Mouse (Mus musculus) neural tube, embryonic 14.5 days (tissue): Measurements from ENCODE around the gene Kcnk6. TPM values are rescaled to one million over a fixed set of nuclear protein-coding genes. Genes with fewer than 3 reads are reported as not detected.
"Not testable (repeated sequence)": the region's sequence is repeated elsewhere in the genome, so short reads cannot be mapped to it uniquely, and the experiment has no call there.

ENCODE experiments used
- ATAC-seq: fragments of 200-750 bp; cut with Nextera tagmentation; 2 replicates; pipeline ENCODE4 v1.8.0; 2017; ENCODE audit warnings: low read depth, mild to moderate bottlenecking, moderate TSS enrichment, moderate library complexity
- H3K27ac ChIP-seq: fragments of 300-500 bp; sonication (generic); 2 replicates; pipeline ENCODE4 v1.5.1; 2014; ENCODE audit warnings: low read depth, mild to moderate bottlenecking, control low read depth, low read length, moderate library complexity, mixed read lengths
- H3K27me3 ChIP-seq: fragments of 300-500 bp; sonication (generic); 2 replicates; pipeline ENCODE4 v1.6.1; 2014; ENCODE audit warnings: low read length; ENCODE audit not compliant: control insufficient read depth, insufficient read depth
- H3K36me3 ChIP-seq: fragments of 300-500 bp; sonication (generic); 2 replicates; pipeline ENCODE4 v1.6.1; 2014; ENCODE audit warnings: low read length, mixed read lengths; ENCODE audit not compliant: control insufficient read depth, insufficient read depth
- H3K4me1 ChIP-seq: fragments of 300-500 bp; sonication (generic); 2 replicates; pipeline ENCODE4 v1.6.1; 2014; ENCODE audit warnings: low read length; ENCODE audit not compliant: control insufficient read depth, insufficient read depth
- H3K4me2 ChIP-seq: fragments of 300-500 bp; sonication (generic); 2 replicates; pipeline ENCODE4 v1.6.1; 2014; ENCODE audit warnings: mild to moderate bottlenecking, low read depth, low read length, control low read depth
- H3K4me3 ChIP-seq: fragments of 300-500 bp; sonication (generic); 2 replicates; pipeline ENCODE4 v1.5.1; 2014; ENCODE audit warnings: low read depth, low read length, control low read depth, mixed read lengths
- H3K9ac ChIP-seq: fragments of 300-500 bp; sonication (generic); replicated peaks from 2 replicates; pipeline ENCODE4 v1.6.1; 2014; ENCODE audit warnings: low read depth, mild to moderate bottlenecking, control low read depth, low read length, mixed read lengths
- H3K9me3 ChIP-seq: fragments of 300-500 bp; sonication (generic); 2 replicates; pipeline ENCODE4 v1.6.1; 2016; ENCODE audit warnings: low read length; ENCODE audit not compliant: control insufficient read depth
- WGBS: fragments of 180-500 bp; shearing (Covaris S2); extraction: QIAGEN DNeasy Blood & Tissue Kit; methylation state at CpG from one replicate; pipeline ENCODE4 v1.1.7; 2014; 5-methylcytosine and 5-hydroxymethylcytosine counted together
- polyA plus RNA-seq: library from polyadenylated mRNA; unstranded; fragments of >200 nt; fragmentation: Nextera tagmentation; extraction: Ambion mirVana; gene quantifications from 2 replicates; pipeline ENCODE4 v1.2.1, GENCODE M21; 2014

The Kcnk6 gene
- polyA plus RNA-seq, 1 experiment from 2014 or later, result 0.52 TPM

DNA sequence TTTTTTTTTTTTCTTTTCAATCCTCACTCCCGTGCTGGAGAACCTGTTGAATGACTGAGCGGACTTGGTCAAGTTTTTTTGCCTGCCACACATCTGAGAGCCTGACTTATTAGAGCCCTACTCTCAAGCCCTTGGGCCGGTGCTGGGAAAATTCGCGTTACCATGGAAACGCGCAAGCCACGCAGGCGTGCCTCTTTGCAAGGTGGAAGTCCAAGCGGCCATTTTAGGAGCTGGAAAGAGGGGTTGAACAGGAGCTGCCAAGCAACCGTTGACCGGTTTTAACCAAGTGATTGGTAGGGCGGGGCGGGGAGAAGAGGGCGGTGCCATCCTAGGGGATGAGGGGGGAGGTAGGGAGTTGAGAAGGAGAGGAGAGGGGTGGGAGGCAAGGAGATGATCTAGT is 17.5 kb downstream of the Kcnk6 start:
- Histone ChIP-seq H3K9ac (no peak overlapping the region), H3K4me3 (no peak overlapping the region), H3K27me3 (no peaks in the 10 kb centered on the region), H3K36me3 (no peaks in the 10 kb centered on the region), H3K27ac (no peak overlapping the region), H3K4me1 (no peaks in the 10 kb centered on the region), H3K9me3 (no peaks in the 10 kb centered on the region), H3K4me2 (no peak overlapping the region)
- no peak for ATAC-seq
- 38% methylated on average over 15 of the region's 15 CpGs for WGBS

- H3K36me3 ChIP-seq, result no peaks in the 10 kb centered on the region
- no peak for ATAC-seq
- H3K4me2 ChIP-seq, result 0 out of 2 replicates have a peak overlapping the region, but pooled peaks have one; percentile 38
- no peak overlapping the region for H3K27ac ChIP-seq
- H3K27me3 ChIP-seq, result no peaks in the 10 kb centered on the region
- H3K4me3 ChIP-seq, result no peak overlapping the region
- H3K9me3 ChIP-seq, result no peaks in the 10 kb centered on the region
- H3K4me1 ChIP-seq, result no peaks in the 10 kb centered on the region
- 51% methylated on average over 2 of the region's 2 CpGs for WGBS
- no peak overlapping the region for H3K9ac ChIP-seq
These were observed 18.1 kb downstream of the Kcnk6 start for GRCm38 (mm10) chr7:29214236-29214635.

- H3K27me3 ChIP-seq, result no peaks in the 10 kb centered on the region
These were observed 18.6 kb downstream of the Kcnk6 start, which contains the start of gene Catsperg1 for GRCm38 (mm10) chr7:29213675-29214082. Catsperg1 (minus strand) TSS chr7:29214035.

DNA sequence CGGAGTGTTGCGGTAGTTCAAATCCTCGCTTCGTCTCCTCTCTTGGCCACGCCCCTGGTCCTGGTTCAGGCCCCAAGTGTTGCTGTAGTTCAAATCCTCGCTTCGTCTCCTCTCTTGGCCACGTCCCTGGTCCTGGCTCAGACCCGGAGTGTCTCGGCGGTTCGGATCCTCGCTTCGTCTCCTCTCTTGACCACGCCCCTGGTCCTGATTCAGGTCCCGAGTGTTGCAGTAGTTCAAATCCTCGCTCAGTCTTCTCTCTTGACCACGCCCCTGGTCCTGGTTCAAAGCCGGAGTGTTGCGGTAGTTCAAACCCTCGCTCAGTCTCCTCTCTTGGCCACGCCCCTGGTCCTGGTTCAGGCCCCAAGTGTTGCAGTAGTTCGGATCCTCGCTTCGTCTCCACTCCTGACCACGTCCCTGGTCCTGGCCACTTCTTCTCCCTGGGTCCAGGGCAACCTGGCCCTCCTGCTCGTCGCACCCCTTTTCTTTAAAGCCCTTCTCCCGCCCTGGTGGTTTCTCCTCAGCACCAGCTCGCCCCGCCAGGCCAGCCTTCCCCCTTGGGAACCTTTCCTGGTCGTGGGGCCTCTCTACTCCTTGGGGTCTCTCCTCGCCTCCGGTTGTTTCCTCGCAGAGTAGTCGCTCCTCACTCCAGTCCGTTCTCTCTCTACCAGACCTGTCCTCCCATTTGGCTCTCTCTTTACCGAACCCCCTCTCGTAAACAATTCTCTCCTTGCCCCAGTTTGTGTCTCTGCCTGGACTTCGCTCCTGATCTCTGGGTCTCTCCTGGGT is 19.3 kb downstream of the Kcnk6 start:
- not testable (repeated sequence) for H3K9me3 ChIP-seq, H3K4me1 ChIP-seq, H3K4me3 ChIP-seq, H3K9ac ChIP-seq, H3K27me3 ChIP-seq, H3K36me3 ChIP-seq, ATAC-seq, H3K27ac ChIP-seq
- WGBS, result 18% methylated on average over 40 of the region's 40 CpGs
- peak overlapping the region; percentile 38; the same call in 1 of the 2 replicates for H3K4me2 ChIP-seq

More at GRCm38 (mm10) chr7:29213675-29214082, 18.6 kb downstream of the Kcnk6 start, which contains the start of gene Catsperg1:
- Histone ChIP-seq H3K4me1 (no peaks in the 10 kb centered on the region), H3K4me3 (no peak within 1 kb of the TSS; the same call in 1 of the 2 replicates), H3K9me3 (no peaks in the 10 kb centered on the region), H3K4me2 (peak within 1 kb of the TSS; percentile 38; the same call in 1 of the 2 replicates), H3K36me3 (no peaks in the 10 kb centered on the region), H3K27ac (no peak within 1 kb of the TSS), H3K9ac (no peak within 1 kb of the TSS)
- 2% methylated on average over 20 of the region's 20 CpGs for WGBS
- peak; percentile 84 for ATAC-seq

- no peaks in the 10 kb centered on the region for H3K27me3 ChIP-seq
- peak overlapping the region; percentile 39; the same call in 1 of the 2 replicates for H3K4me2 ChIP-seq
- ATAC-seq, result no peak
- WGBS, result 9% methylated on average over 26 of the region's 26 CpGs
- H3K9ac ChIP-seq, result no peak overlapping the region
- no peaks in the 10 kb centered on the region for H3K36me3 ChIP-seq
- no peak overlapping the region for H3K27ac ChIP-seq
- 0 out of 2 replicates have a peak overlapping the region, but pooled peaks have one; percentile 23 for H3K4me3 ChIP-seq
- H3K4me1 ChIP-seq, result no peaks in the 10 kb centered on the region
- H3K9me3 ChIP-seq, result no peaks in the 10 kb centered on the region
These were observed 20.0 kb downstream of the Kcnk6 start for GRCm38 (mm10) chr7:29212199-29212765.

GRCm38 (mm10) chr7:29211415-29212198 is 20.7 kb downstream of the Kcnk6 start:
- Histone ChIP-seq H3K4me2 (peak overlapping the region; percentile 39), H3K27ac (no peak overlapping the region), H3K9ac (no peak overlapping the region), H3K27me3 (no peaks in the 10 kb centered on the region), H3K9me3 (no peaks in the 10 kb centered on the region), H3K4me1 (no peaks in the 10 kb centered on the region), H3K4me3 (peak overlapping the region; percentile 23), H3K36me3 (no peaks in the 10 kb centered on the region)
- ATAC-seq, result peak; percentile 45; the same call in 1 of the 2 replicates
- WGBS, result 5% methylated on average over 34 of the region's 34 CpGs

DNA sequence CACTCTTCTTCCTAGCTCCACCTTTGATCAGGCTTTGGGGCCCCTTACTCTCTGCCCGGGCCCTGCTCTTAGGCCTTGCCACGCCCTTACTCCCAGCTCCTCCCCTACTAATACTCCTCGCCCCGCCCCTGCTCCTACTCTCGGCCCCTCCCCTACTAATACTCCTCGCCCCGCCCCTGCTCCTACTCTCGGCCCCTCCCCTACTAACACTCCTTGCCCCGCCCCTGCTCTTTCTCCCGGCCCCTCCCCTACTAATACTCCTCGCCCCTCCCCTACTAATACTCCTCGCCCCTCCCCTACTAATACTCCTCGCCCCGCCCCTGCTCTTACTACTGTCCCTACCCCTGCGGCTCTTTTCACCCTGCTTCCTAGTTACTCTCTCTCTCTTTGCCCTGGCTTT is 21.3 kb downstream of the Kcnk6 start:
- H3K9me3 ChIP-seq, H3K4me1 ChIP-seq, H3K9ac ChIP-seq, ATAC-seq, H3K27me3 ChIP-seq, H3K27ac ChIP-seq, H3K36me3 ChIP-seq: not testable (repeated sequence)
- 28% methylated on average over 15 of the region's 15 CpGs for WGBS
- Histone ChIP-seq H3K4me3 (peak overlapping the region; percentile 23), H3K4me2 (peak overlapping the region; percentile 39)

DNA sequence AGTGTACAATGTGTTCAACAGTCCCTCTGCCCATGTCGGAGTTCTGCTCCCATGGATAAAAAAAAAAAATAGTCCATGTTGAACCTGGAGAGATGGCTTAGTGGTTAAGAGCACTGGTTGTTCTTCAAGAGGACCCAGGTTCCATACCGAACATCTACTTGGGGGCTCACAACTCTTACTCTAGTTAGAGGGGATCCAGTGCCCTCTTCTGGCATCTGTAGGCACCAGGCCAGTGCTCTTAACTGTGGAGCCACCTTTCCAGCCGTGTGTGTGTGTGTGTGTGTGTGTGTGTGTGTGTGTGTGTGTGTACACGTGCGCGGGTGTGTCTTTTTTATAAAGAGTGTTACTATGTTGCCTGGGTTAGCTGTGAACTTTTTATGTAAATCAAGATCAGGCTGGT is 29.7 kb downstream of the Kcnk6 start:
- Histone ChIP-seq H3K4me3 (no peak overlapping the region), H3K27ac (no peak overlapping the region), H3K9ac (no peak overlapping the region), H3K4me1 (no peaks in the 10 kb centered on the region), H3K4me2 (no peak overlapping the region), H3K27me3 (no peaks in the 10 kb centered on the region), H3K36me3 (no peaks in the 10 kb centered on the region), H3K9me3 (no peaks in the 10 kb centered on the region)
- 88% methylated on average over 6 of the region's 6 CpGs for WGBS
- ATAC-seq, result no peak
